Mouse (Mus musculus) retina, postnatal 7 days (tissue): ENCODE results near the gene Arpc4.
"Not testable (repeated sequence)": the region's sequence is repeated elsewhere in the genome, so short reads cannot be mapped to it uniquely, and the experiment has no call there.

ENCODE experiments used
- DNase-seq: peaks from one replicate; pipeline ENCODE4 v3.0.0-alpha.2; 2012; ENCODE audit warnings: low read depth, low spot score

Gene Arpc4

DNA sequence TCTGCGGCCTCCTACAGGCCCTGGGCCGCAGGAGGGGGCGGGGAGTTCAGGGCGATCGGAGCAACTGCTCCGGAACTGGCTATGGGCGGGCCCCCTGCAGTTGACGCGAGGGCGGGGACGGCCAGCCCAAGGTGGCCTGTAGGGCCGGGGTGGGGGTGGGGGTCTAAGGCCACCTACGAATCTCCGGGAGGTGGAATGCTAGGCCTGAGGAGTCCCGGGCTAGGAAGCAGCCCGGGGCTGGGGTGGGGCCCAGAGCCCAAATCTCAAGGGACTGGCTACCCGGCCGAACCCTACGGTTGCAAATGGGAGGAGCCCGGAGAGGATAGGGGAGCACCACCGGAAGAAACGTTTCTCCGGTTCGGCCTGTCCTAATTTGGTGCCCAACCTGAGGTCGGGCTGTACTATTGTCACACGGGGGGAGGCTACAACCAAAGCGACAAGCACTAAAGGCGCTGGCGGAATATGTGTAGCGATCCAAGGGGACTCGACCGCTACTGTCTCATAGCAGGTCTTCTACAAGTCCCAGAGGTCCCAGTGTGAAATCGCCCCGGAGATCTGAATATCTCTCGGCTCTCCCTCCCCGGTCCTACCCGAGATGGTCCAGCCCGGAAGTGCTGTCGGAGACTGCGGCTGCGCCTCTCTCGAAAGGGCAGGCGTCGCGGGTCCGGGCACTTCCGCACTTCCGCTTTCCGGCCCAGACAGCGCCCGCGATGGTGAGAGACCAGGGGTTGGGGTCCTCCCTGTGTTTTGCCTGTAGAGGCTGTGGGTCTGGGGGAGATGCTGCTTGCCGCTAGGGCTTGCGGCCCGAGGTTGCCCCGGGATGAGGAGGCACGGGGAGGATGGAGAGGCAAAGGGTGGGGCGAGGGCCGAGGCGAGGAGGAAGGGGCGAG is at the start of gene Arpc4, which contains the start of gene Tada3:
Gene Arpc4 (plus strand): TSS at position 620 of the 890 bp plus-strand sequence.
Gene Tada3 (minus strand): TSS at position 388 of the 890 bp plus-strand sequence.
- peak; percentile 92 for DNase-seq

GRCm38 (mm10) chr6:113329396-113329795 is 48.5 kb upstream of the Arpc4 start:
- no peak for DNase-seq

GRCm38 (mm10) chr6:113330547-113330946 is 47.4 kb upstream of the Arpc4 start:
- DNase-seq, result no peak

- DNase-seq, result no peak
Measured at GRCm38 (mm10) chr6:113331721-113332120, 46.2 kb upstream of the Arpc4 start.

DNA sequence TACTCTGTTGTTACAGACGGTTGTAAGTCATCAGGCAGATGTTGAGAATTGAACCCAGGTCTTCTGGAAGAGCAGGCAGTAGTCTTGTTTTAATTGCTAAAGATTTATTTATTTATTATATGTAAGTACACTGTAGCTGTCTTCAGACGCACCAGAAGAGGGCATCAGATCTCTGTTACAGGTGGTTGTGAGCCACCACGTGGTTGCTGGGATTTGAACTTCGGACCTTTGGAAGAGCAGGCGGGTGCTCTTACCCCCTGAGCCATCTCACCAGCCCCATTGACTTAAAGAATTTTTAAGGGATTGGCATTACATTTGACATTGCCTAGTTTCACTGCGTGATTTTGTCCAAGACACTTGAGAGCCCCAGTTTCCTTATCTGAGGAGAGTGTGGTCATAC is 45.2 kb upstream of the Arpc4 start:
- DNase-seq, result not testable (repeated sequence)

DNA sequence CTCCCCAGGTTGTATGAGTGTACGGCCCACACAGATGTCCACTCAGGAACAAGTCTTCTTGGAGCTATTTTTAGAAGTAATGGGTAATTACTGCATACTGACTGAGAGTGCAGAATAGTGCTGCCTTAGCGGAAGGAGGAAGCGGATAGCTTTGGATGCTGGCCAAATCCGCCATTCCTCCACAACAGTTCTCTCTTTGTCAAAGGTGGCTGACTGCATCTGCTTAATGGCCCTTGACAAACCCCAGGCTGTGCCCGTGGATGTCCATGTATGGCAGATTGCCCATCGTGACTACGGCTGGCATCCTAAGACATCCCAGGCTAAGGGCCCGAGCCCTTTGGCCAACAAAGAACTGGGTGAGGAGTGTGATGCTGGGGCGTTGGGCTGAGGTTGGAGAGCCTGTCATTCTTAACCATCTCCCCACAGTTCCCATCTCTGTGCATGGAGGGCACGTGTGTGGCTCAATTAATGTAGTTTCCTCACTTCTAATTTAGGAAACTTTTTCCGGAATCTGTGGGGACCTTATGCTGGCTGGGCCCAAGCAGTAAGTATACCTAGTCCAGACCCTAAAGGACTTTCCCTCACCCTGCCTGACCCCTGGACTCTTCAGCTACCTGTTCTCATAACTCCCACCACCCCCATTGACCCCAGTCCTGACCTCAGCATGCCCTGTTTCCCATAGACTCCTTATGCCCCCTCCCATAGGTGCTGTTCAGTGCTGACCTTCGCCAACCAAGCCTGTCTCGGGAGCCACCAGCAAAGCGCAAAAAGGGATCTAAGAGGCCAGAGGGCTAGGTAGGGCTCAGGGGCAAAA is 44.6 kb upstream of the Arpc4 start:
- peak; percentile 23 for DNase-seq

DNA sequence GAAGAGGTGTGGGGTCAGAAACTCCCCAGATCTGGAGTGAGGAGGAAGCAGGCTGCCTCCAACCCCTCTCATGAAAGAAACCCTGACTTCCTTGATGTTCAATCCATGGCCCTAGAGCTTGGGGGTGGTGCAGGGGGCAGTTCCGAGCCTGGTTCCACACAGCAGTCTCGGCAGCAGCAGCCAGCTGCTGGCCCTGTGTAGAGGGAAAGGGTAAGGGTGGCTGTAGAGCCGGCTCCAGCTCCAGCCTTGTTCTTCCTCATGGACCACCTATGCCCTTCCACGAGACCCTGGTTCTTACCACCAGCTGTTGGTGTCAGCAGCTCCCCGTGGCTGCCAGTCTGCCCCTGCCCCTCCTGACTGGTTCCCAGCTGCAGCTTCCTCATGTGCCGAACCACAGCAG is 43.7 kb upstream of the Arpc4 start:
- DNase-seq, result no peak

GRCm38 (mm10) chr6:113336852-113337620 is 40.9 kb upstream of the Arpc4 start:
- no peak for DNase-seq

DNA sequence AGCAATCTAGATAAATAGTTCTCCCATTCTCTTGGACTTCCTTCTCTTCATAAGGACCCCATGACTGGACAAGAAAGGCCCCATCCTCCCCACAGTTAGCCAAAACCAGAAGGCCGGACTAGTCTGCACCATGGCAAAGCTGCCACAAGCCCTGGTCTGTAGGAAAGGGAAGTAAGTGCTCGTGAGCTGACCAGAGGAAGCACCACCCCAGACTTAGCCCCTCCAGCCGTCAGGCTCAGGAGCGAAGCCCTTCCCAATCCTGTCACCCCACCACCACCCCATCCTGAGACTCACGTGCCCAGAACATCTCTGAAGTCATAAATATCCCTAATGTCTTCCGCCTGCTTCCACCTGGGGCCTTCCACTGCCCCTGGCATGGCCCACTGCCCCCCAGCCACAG is 36.3 kb upstream of the Arpc4 start:
- no peak for DNase-seq

GRCm38 (mm10) chr6:113342297-113342696 is 35.6 kb upstream of the Arpc4 start:
- DNase-seq, result no peak

- DNase-seq, result peak; percentile 21
Measured at GRCm38 (mm10) chr6:113343177-113344092, 34.5 kb upstream of the Arpc4 start, which contains the start of gene Camk1. Gene Camk1 (minus strand): TSS chr6:113343984.

DNA sequence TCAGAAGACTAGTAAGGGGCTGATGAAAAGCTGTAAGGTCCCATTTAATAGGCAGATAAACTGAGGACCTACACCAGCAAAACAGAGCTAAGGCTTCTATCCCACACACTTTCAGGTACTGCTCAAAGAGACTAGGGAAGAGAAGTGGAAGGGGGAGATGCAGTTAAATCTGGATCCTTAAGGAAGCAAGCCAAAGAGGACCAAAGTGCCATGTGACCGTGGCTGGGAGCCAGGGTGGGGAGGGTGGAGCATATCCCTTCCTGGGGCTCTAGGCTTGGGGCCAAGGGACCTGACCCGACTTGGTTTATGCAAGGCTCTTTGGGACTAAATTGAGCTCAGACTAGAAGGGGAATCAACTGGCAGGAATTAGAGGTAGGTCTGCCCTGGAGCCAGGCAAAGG is 33.6 kb upstream of the Arpc4 start:
- no peak for DNase-seq

GRCm38 (mm10) chr6:113346897-113347296 is 31.0 kb upstream of the Arpc4 start:
- no peak for DNase-seq

- no peak for DNase-seq
Measured at GRCm38 (mm10) chr6:113350538-113350937, 27.4 kb upstream of the Arpc4 start.

GRCm38 (mm10) chr6:113351161-113351560 is 26.8 kb upstream of the Arpc4 start:
- no peak for DNase-seq

GRCm38 (mm10) chr6:113351653-113352052 is 26.3 kb upstream of the Arpc4 start:
- DNase-seq, result no peak

DNA sequence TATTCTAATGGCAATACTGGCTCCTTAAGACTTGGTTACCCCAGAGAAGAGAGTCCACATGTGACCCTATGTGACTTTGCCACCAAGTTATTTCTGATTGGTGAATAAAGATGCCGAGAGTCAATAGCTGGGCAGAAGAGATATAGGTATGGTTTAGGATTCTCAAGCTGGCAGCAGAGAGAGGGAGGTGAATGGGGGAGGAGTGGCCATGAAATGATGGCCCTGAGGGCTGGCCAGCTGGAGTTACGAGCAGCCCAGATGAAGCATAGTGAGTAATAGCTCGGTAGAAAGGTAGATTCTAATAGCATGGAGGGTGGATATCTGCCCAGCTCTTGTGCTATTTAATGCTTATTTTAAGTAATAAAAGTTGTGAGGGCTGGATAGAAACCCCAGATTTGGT is 25.1 kb upstream of the Arpc4 start:
- DNase-seq, result no peak

- no peak for DNase-seq
Measured at GRCm38 (mm10) chr6:113353696-113354095, 24.2 kb upstream of the Arpc4 start.

DNA sequence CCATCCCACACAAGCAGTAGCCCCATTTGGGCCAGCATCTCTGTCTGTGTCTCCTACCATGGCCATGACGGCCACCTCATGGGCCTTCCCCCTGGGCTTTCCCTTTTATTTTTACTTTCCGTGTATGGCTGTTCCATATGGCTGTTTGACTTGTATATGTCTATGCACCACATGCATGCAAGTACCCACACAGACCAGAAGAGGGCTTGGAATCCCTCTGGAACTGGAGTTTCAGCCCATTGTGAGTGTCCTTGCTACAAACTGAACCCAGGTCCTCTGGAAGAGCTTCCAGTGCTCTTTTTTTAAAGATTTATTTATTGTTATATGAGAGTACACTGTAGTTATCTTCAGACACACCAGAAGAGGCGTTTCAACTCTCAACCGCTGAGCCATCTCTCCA is 16.4 kb upstream of the Arpc4 start:
- DNase-seq, result no peak

DNA sequence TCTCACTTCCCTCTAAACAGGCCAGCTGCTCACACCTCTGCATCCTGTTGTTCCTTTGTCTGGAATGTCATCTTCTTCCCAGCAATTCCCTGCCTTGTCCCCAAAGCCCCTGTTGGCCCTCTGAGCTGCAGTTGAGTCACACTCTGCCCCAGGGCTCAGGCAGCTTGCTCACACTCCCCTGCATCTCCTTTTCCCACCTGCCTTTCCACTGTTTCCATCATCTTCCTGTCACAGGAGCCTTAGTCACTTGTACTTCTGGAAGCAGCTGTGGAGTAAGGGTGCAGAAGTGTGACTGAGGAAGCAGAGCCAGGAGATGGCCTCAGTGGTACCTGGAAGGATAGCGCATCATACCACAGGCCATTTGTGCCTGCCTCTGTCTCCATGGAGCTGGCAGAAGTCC is 15.7 kb upstream of the Arpc4 start:
- DNase-seq, result no peak
